Mouse (Mus musculus): ENCODE results near the gene Coro2b. TPM values are rescaled to one million over a fixed set of nuclear protein-coding genes. Genes with fewer than 3 reads are reported as not detected.

Coro2b gene
- polyA plus RNA-seq, 2 experiments = 10.3 to 20.8 TPM

DNA sequence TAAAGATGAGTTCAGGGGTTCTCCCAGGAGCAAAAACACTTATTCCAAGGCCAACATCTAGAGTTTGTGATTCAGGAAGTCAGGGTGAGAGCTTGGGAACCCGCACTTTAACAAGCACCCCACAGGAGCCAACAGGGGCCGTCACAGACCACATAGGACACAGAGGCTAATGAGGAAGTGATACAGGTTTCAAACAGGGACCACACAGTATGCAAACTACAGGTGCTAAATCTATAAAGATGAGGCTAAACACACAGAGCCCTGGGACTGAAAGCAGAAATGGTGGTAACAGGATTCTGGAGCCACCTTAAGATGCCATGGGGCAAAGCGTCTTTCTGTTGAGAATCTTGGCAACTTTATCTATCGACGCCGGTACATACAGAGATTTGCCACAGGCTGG is 27.2 kb downstream of the Coro2b start:
- Histone ChIP-seq H3K4me2 (replicated peaks; ENCODE audit: low read depth, low read length, severe bottlenecking) (no peak overlapping the region), H3K9me3 (ENCODE audit: control insufficient read depth, low read length) (no peaks in the 10 kb centered on the region), H3K27me3 (ENCODE audit: control insufficient read depth, insufficient read depth, low read length) (no peaks in the 10 kb centered on the region), H3K4me3 (replicated peaks; ENCODE audit: low read length) (no peak overlapping the region), H3K4me1 (ENCODE audit: control insufficient read depth, insufficient read depth, low read length) (peaks cover 16% of the 10 kb centered on the region), H3K36me3 (ENCODE audit: control insufficient read depth, insufficient read depth, low read length) (no peaks in the 10 kb centered on the region), H3K27ac (replicated peaks; ENCODE audit: low read depth, low read length) (no peak overlapping the region), H3K9ac (ENCODE audit: low read depth, low read length, severe bottlenecking) (no peak overlapping the region)
- WGBS = 69% methylated on average over 6 of the region's 6 CpGs
- ATAC-seq (ENCODE audit: low FRiP score, low read depth) = no peak
- no peak for TF ChIP-seq POLR2A (IDR thresholded peaks at IDR 0.05; ENCODE audit: borderline replicate concordance, extremely low read depth, insufficient read depth, insufficient read length)
- DNase-seq (ENCODE audit: low spot score) = no peak

DNA sequence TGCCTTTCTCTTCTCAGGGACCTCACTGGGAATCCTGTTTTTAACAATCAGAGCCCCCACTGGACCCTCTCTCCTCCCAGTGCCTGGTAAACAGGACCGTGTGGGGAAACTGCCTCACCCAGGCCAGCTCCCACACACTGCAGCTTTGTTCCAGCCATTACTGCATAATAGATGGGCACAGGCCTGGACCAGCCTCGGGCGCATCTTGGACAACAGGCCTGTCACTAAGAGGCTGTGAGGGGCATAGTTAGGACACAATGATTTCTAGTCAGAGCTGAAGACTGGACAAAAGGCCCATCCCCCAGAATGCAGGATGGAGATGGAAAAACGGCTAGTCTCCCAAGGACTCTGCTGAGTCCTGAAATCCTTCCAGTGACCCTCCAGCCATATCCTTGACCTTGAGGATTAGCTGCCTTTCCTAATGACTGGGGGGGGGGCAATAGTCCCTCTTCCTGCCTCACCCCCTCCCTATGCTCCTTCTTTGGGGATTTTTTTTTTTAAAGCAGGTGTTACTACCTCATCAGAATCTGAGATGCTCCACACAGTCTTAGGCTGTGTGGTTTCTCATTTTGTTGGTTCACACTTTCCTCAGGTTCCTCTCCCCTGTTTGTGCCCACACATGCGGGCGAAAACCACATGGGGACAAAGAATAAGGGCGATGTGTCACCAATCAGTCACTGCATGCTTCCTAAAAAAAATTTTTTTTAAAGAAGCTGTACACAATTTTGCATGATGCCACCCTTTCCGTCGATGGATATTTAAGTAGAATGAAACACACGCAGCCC is 27.9 kb downstream of the Coro2b start:
- DNase-seq (ENCODE audit: low spot score) = no peak
- no peak for TF ChIP-seq POLR2A (IDR thresholded peaks at IDR 0.05; ENCODE audit: borderline replicate concordance, extremely low read depth, insufficient read depth, insufficient read length)
- Histone ChIP-seq H3K27me3 (ENCODE audit: control insufficient read depth, insufficient read depth, low read length) (no peaks in the 10 kb centered on the region), H3K9me3 (ENCODE audit: control insufficient read depth, low read length) (no peaks in the 10 kb centered on the region), H3K4me1 (ENCODE audit: control insufficient read depth, insufficient read depth, low read length) (peaks cover 11% of the 10 kb centered on the region), H3K27ac (replicated peaks; ENCODE audit: low read depth, low read length) (no peak overlapping the region), H3K4me2 (replicated peaks; ENCODE audit: low read depth, low read length, severe bottlenecking) (no peak overlapping the region), H3K4me3 (replicated peaks; ENCODE audit: low read length) (no peak overlapping the region), H3K9ac (ENCODE audit: low read depth, low read length, severe bottlenecking) (no peak overlapping the region), H3K36me3 (ENCODE audit: control insufficient read depth, insufficient read depth, low read length) (no peaks in the 10 kb centered on the region)
- no peak for ATAC-seq (ENCODE audit: low FRiP score, low read depth)
- WGBS = 74% methylated on average over 10 of the region's 10 CpGs

DNA sequence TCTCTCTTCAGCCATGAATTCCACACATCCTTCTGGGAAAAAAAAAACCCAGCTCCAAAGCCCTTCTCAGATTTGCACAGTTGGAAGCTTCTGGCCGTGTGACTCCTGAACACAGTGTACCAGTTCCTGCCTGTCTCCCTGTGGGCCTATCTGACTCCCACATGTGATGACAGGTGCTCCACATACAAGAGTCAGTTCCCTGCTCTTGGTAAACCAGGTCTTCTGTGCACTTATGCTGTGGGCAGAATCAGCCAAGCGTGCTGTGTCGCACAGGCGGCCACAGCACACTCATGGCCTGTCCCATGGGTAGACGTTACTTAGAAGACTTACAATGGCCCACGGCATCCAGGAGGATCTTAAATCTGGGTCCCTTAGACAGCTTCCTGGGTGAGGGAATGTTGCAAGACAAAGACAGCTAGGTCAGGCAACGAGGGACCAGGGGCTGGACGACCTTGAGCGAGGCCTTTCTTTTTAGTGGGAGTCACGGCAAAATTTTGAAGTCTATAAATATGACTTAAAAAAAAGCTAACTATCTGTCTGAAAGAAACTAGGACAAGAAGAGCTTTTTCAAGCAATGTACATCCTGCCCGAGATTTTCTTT is 30.3 kb downstream of the Coro2b start:
- Histone ChIP-seq H3K9me3 (ENCODE audit: control insufficient read depth, low read length) (no peaks in the 10 kb centered on the region), H3K4me3 (replicated peaks; ENCODE audit: low read length) (no peak overlapping the region), H3K4me2 (replicated peaks; ENCODE audit: low read depth, low read length, severe bottlenecking) (no peak overlapping the region), H3K9ac (ENCODE audit: low read depth, low read length, severe bottlenecking) (no peak overlapping the region), H3K27me3 (ENCODE audit: control insufficient read depth, insufficient read depth, low read length) (no peaks in the 10 kb centered on the region), H3K27ac (replicated peaks; ENCODE audit: low read depth, low read length) (no peak overlapping the region), H3K36me3 (ENCODE audit: control insufficient read depth, insufficient read depth, low read length) (no peaks in the 10 kb centered on the region), H3K4me1 (ENCODE audit: control insufficient read depth, insufficient read depth, low read length) (no peaks in the 10 kb centered on the region)
- 83% methylated on average over 11 of the region's 11 CpGs for WGBS
- DNase-seq (ENCODE audit: low spot score) (no peak), ATAC-seq (ENCODE audit: low FRiP score, low read depth) (no peak)
- no peak for TF ChIP-seq POLR2A (IDR thresholded peaks at IDR 0.05; ENCODE audit: borderline replicate concordance, extremely low read depth, insufficient read depth, insufficient read length)

DNA sequence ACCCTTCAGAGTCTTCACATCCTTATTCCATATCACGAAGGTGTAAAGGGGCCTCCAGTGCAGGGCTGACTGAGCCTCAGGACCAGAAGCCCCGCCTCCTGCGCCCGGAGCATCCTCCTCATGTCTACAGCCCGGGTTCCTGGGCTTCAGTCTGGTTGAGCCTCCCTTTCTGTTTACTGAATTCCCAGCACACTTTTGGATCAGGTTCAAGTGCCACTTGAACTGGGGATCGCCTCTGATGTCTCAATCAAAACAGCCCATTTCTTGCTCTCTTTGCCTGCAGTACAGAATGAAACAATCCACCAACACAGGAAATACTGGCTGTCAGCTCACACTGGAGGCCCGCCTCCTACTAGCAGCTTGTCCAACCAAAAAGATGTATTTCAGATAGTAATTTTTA is 32.7 kb downstream of the Coro2b start:
- no peak for DNase-seq (ENCODE audit: low spot score)
- no peak for ATAC-seq (ENCODE audit: low FRiP score, low read depth)
- H3K27me3 ChIP-seq (ENCODE audit: control insufficient read depth, insufficient read depth, low read length) = no peaks in the 10 kb centered on the region
- H3K27ac ChIP-seq (replicated peaks; ENCODE audit: low read depth, low read length) = 0 out of 2 replicates have a peak overlapping the region, but pooled peaks have one; percentile 26
- no peaks in the 10 kb centered on the region for H3K36me3 ChIP-seq (ENCODE audit: control insufficient read depth, insufficient read depth, low read length)
- WGBS = 67% methylated on average over 7 of the region's 7 CpGs
- no peaks in the 10 kb centered on the region for H3K4me1 ChIP-seq (ENCODE audit: control insufficient read depth, insufficient read depth, low read length)
- no peak for TF ChIP-seq POLR2A (IDR thresholded peaks at IDR 0.05; ENCODE audit: borderline replicate concordance, extremely low read depth, insufficient read depth, insufficient read length)
- no peaks in the 10 kb centered on the region for H3K9me3 ChIP-seq (ENCODE audit: control insufficient read depth, low read length)
- H3K4me3 ChIP-seq (replicated peaks; ENCODE audit: low read length) = no peak overlapping the region
- no peak overlapping the region for H3K4me2 ChIP-seq (replicated peaks; ENCODE audit: low read depth, low read length, severe bottlenecking)
- H3K9ac ChIP-seq (ENCODE audit: low read depth, low read length, severe bottlenecking) = no peak overlapping the region

- H3K4me3 ChIP-seq (replicated peaks; ENCODE audit: low read length) = no peak overlapping the region
- H3K9ac ChIP-seq (ENCODE audit: low read depth, low read length, severe bottlenecking) = no peak overlapping the region
- H3K9me3 ChIP-seq (ENCODE audit: control insufficient read depth, low read length) = no peaks in the 10 kb centered on the region
- no peaks in the 10 kb centered on the region for H3K27me3 ChIP-seq (ENCODE audit: control insufficient read depth, insufficient read depth, low read length)
- TF ChIP-seq POLR2A (IDR thresholded peaks at IDR 0.05; ENCODE audit: borderline replicate concordance, extremely low read depth, insufficient read depth, insufficient read length) = no peak
- H3K27ac ChIP-seq (replicated peaks; ENCODE audit: low read depth, low read length) = no peak overlapping the region
- H3K4me1 ChIP-seq (ENCODE audit: control insufficient read depth, insufficient read depth, low read length) = no peaks in the 10 kb centered on the region
- ATAC-seq (ENCODE audit: low FRiP score, low read depth) = no peak
- no peak overlapping the region for H3K4me2 ChIP-seq (replicated peaks; ENCODE audit: low read depth, low read length, severe bottlenecking)
- no peaks in the 10 kb centered on the region for H3K36me3 ChIP-seq (ENCODE audit: control insufficient read depth, insufficient read depth, low read length)
- WGBS = 80% methylated on average over 2 of the region's 2 CpGs
- no peak for DNase-seq (ENCODE audit: low spot score)
Measured at GRCm38 (mm10) chr9:62502361-62502760, 34.5 kb downstream of the Coro2b start.

Measured in limb, embryonic 14.5 days (tissue).